Mouse (Mus musculus) CH12.LX (cell line): Measurements from ENCODE around the gene Birc2. TPM values are rescaled to one million over a fixed set of nuclear protein-coding genes. Genes with fewer than 3 reads are reported as not detected.

Experiments
- DNase-seq: peaks from one replicate; pipeline ENCODE4 v3.0.0-alpha.2; 2013; ENCODE audit errors: extremely low read depth
- H3K27ac ChIP-seq: 2 replicates; pipeline ENCODE4 v1.5.1; 2012; ENCODE audit warnings: low read depth, mild to moderate bottlenecking, control low read depth, moderate library complexity; ENCODE audit not compliant: insufficient read depth
- H3K27me3 ChIP-seq: replicated peaks from 2 replicates; pipeline ENCODE3; 2012; ENCODE audit warnings: inconsistent platforms
- H3K36me3 ChIP-seq, 2 experiments: replicated peaks in 1 of 2; 2 replicates each; pipeline versions ENCODE3 to v1.6.1; 2012; ENCODE audit warnings: inconsistent platforms in 1 of 2, low read length in 1 of 2, mild to moderate bottlenecking in 1 of 2, mixed read lengths in 1 of 2, moderate library complexity in 1 of 2; ENCODE audit not compliant: control insufficient read depth in 1 of 2, insufficient read depth in 1 of 2
- H3K4me1 ChIP-seq, 2 experiments: 2 replicates each; pipeline ENCODE4 v1.6.1; 2012; ENCODE audit warnings: inconsistent platforms in 1 of 2, moderate library complexity in 1 of 2; ENCODE audit not compliant: insufficient read depth in 2 of 2, control insufficient read depth in 1 of 2
- H3K4me2 ChIP-seq: 2 replicates; pipeline ENCODE4 v1.6.1; 2012; ENCODE audit warnings: low read depth, mild to moderate bottlenecking, control low read depth; ENCODE audit not compliant: poor library complexity, insufficient read depth, severe bottlenecking
- H3K4me3 ChIP-seq, 3 experiments: fragments of 150-350 bp in 1 of 3; sonication (generic) in 1 of 3; replicated peaks in 1 of 3; 2 replicates each; pipeline versions ENCODE3 to v1.5.1; 2011 to 2012; ENCODE audit warnings: low read depth in 2 of 3, low read length in 2 of 3, mild to moderate bottlenecking in 2 of 3, moderate library complexity in 2 of 3, control low read depth in 1 of 3, improper control_type of control experiment in 1 of 3, inconsistent platforms in 1 of 3, mixed read lengths in 1 of 3; ENCODE audit not compliant: poor library complexity in 1 of 3
- H3K79me2 ChIP-seq: replicated peaks from 2 replicates; pipeline ENCODE4 v1.6.1; 2012; ENCODE audit warnings: mild to moderate bottlenecking, moderate library complexity; ENCODE audit not compliant: control insufficient read depth, poor library complexity, insufficient read depth, severe bottlenecking; ENCODE audit errors: extremely low read depth
- H3K9ac ChIP-seq: 2 replicates; pipeline ENCODE4 v1.6.1; 2012; ENCODE audit warnings: low read depth, mild to moderate bottlenecking, control low read depth, moderate library complexity; ENCODE audit not compliant: insufficient read depth
- H3K9me3 ChIP-seq: replicated peaks from 2 replicates; pipeline ENCODE3; 2012; ENCODE audit warnings: low read length, inconsistent platforms, mixed read lengths
- BHLHE40 ChIP-seq: IDR thresholded peaks from 2 replicates; pipeline ENCODE4 v1.6.1; 2011; ENCODE audit warnings: mild to moderate bottlenecking, low read depth, low read length, improper control_type of control experiment
- CHD2 ChIP-seq: IDR thresholded peaks from 2 replicates; pipeline ENCODE4 v1.6.1; 2011; ENCODE audit warnings: low read length, improper control_type of control experiment
- CTCF ChIP-seq, 2 experiments: IDR thresholded peaks in 1 of 2; conservative IDR thresholded peaks in 1 of 2; 2 replicates each; pipeline ENCODE4 v1.5.1; 2011 to 2012; ENCODE audit warnings: low read depth in 2 of 2, low read length in 2 of 2, improper control_type of control experiment in 1 of 2, inconsistent platforms in 1 of 2, mild to moderate bottlenecking in 1 of 2, moderate library complexity in 1 of 2
- ELF1 ChIP-seq: IDR thresholded peaks from 2 replicates; pipeline ENCODE4 v1.6.1; 2014; ENCODE audit warnings: low read depth, mild to moderate bottlenecking, inconsistent platforms, low read length, improper control_type of control experiment
- ETS1 ChIP-seq: conservative IDR thresholded peaks from 2 replicates; pipeline ENCODE4 v1.6.1; 2012; ENCODE audit warnings: low read depth, mild to moderate bottlenecking, inconsistent platforms, low read length, improper control_type of control experiment, moderate library complexity
- IRF4 ChIP-seq: IDR thresholded peaks from 2 replicates; pipeline ENCODE4 v1.6.1; 2014; ENCODE audit warnings: low read depth, mild to moderate bottlenecking, inconsistent platforms, low read length, improper control_type of control experiment
- JUND ChIP-seq: conservative IDR thresholded peaks from 2 replicates; pipeline ENCODE4 v1.6.1; 2011; ENCODE audit warnings: low read depth, low read length, improper control_type of control experiment
- MXI1 ChIP-seq: IDR thresholded peaks from 2 replicates; pipeline ENCODE4 v1.6.1; 2011; ENCODE audit warnings: mild to moderate bottlenecking, low read depth, low read length, improper control_type of control experiment
- MYC ChIP-seq: IDR thresholded peaks from 2 replicates; pipeline ENCODE4 v1.6.1; 2011; ENCODE audit warnings: low read depth, mild to moderate bottlenecking, improper control_type of control experiment, low read length
- NRF1 ChIP-seq: IDR thresholded peaks from 2 replicates; pipeline ENCODE4 v1.6.1; 2014; ENCODE audit warnings: low read depth, mild to moderate bottlenecking, inconsistent platforms, low read length, improper control_type of control experiment, moderate library complexity
- RAD21 ChIP-seq: IDR thresholded peaks from 2 replicates; pipeline ENCODE4 v1.6.1; 2011; ENCODE audit warnings: low read depth, mild to moderate bottlenecking, low read length, improper control_type of control experiment, moderate library complexity
- SIN3A ChIP-seq: IDR thresholded peaks from 2 replicates; pipeline ENCODE4 v1.6.1; 2012; ENCODE audit warnings: low read length, improper control_type of control experiment, inconsistent platforms
- SMC3 ChIP-seq: IDR thresholded peaks from 2 replicates; pipeline ENCODE4 v1.6.1; 2011; ENCODE audit warnings: low read depth, low read length, improper control_type of control experiment
- TBP ChIP-seq: conservative IDR thresholded peaks from 2 replicates; pipeline ENCODE4 v1.6.1; 2011; ENCODE audit warnings: low read depth, low read length, improper control_type of control experiment
- TCF12 ChIP-seq: IDR thresholded peaks from 2 replicates; pipeline ENCODE4 v1.6.1; 2014; ENCODE audit warnings: low read depth, mild to moderate bottlenecking, inconsistent platforms, low read length, improper control_type of control experiment
- UBTF ChIP-seq: IDR thresholded peaks from 2 replicates; pipeline ENCODE4 v1.6.1; 2012; ENCODE audit warnings: low read depth, mild to moderate bottlenecking, inconsistent platforms, low read length, improper control_type of control experiment, moderate library complexity
- USF1 ChIP-seq: IDR thresholded peaks from 2 replicates; pipeline ENCODE4 v1.6.1; 2014; ENCODE audit warnings: low read depth, mild to moderate bottlenecking, inconsistent platforms, low read length, improper control_type of control experiment
- dilution Hi-C: fragments of 300-500 bp; cut with MboI; formaldehyde crosslinking; loops from 2 replicates; pipeline ENCODE4 v1.14.3; 2020; ENCODE audit warnings: low sequenced_read_pairs; ENCODE audit not compliant: extremely low pct_unique_long_range_greater_than_20kb, extremely low pct_ligation_motif_present
- in situ Hi-C: fragments of 300-500 bp; cut with MboI; formaldehyde crosslinking; loops from 3 replicates; pipeline ENCODE4 v1.14.3; 2019; ENCODE audit warnings: low sequenced_read_pairs, low pct_ligation_motif_present, low pct_unique_long_range_greater_than_20kb, mixed read lengths
- polyA plus RNA-seq: library from polyadenylated mRNA; unstranded; fragments of >175 nt; gene quantifications from 2 replicates; pipeline ENCODE4 v1.2.1, GENCODE M21; 2012; ENCODE audit warnings: low read depth; ENCODE audit not compliant: insufficient read length
- total RNA-seq, 2 experiments: library from RNA; depleted of rRNA; stranded (reverse); fragments of 300-350 nt in 1 of 2; fragments of >200 nt in 1 of 2; gene quantifications; 2 replicates each; pipeline ENCODE4 v1.2.3; 2012 to 2014

Gene Birc2
- total and polyA plus RNA-seq, 3 experiments = 43.4 to 134 (median 94.7) TPM

DNA sequence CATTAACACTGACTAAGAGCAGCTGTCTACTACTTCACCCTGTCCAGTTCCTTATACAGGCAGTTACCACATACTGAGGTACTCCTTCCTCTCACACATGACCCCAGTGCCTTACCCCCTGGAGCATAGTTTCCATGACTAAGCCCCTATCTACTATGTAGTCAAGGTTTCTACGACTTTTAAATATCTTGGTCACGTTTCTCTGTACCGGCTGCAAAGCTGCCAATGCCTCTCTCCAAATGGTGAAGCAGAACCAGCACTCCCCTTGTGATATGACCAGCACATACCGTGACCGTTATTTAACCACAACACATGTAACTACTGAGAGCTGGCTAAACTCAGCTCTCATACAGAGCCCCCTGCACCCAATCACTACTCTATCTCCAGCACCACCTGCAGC, 11.9 kb downstream of the Birc2 start:
- dilution Hi-C loops = no loop called here
- H3K27me3 ChIP-seq = no peaks in the 10 kb centered on the region
- TF ChIP-seq JUND (no peak), BHLHE40 (peak; percentile 96), CHD2 (no peak), IRF4 (no peak), ETS1 (peak; percentile 85), TBP (no peak), MXI1 (peak; percentile 46; the same call in 1 of the 2 replicates), USF1 (no peak), MYC (peak; percentile 14; the same call in 1 of the 2 replicates), ELF1 (no peak), UBTF (0 out of 2 replicates have a peak, but pooled peaks have one; percentile 36), SIN3A (0 out of 2 replicates have a peak, but pooled peaks have one; percentile 23)
- TF ChIP-seq, all 38 proteins: peak for 6
- H3K4me3 ChIP-seq = peak overlapping the region in 2 of 3 experiments; percentile 15 to 35
- H3K4me2 ChIP-seq = peak overlapping the region; percentile 81
- peak overlapping the region; percentile 45; the same call in 1 of the 2 replicates for H3K9ac ChIP-seq
- peak; percentile 75 for DNase-seq
- in situ Hi-C loops = loop anchor here (10.0 kb wide), 1 partner anchor 70 kb away; no protein-coding TSS in a partner anchor
- peaks cover 40 to 64% of the 10 kb centered on the region in 2 experiments for H3K36me3 ChIP-seq
- peaks cover 82% of the 10 kb centered on the region for H3K79me2 ChIP-seq
- H3K9me3 ChIP-seq = no peaks in the 10 kb centered on the region
- H3K4me1 ChIP-seq = peaks cover 19 to 59% of the 10 kb centered on the region in 2 experiments
- H3K27ac ChIP-seq = peak overlapping the region; percentile 63; the same call in 1 of the 2 replicates

DNA sequence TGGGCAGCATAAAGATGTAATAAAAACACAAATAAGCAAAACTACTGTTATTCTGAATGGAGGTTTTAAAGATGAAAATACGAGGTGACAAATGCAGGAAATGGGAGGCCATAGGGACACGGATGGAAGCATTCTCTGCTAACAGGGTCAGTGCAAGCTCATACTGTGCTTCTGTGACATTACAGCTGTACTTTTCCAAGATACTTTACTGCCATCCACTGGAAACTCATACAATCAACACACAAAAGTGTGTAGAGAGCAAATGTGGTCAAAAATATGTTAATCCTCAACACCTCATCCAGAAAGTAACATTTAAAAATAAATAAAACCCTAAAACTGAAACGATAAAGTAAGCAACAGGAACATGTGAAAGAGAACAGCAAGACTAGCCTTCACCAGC, 14.1 kb downstream of the Birc2 start:
- Histone ChIP-seq H3K9ac (no peak overlapping the region), H3K79me2 (peaks cover 65% of the 10 kb centered on the region), H3K36me3 (peaks cover 57 to 82% of the 10 kb centered on the region in 2 experiments), H3K27ac (peak overlapping the region; percentile 7; the same call in 1 of the 2 replicates), H3K4me1 (peaks cover 19 to 50% of the 10 kb centered on the region in 2 experiments), H3K27me3 (no peaks in the 10 kb centered on the region), H3K4me3 (no peak overlapping the region), H3K9me3 (no peaks in the 10 kb centered on the region), H3K4me2 (peak overlapping the region; percentile 50)
- in situ Hi-C loops (loop anchor here (10.0 kb wide), 1 partner anchor 72 kb away; no protein-coding TSS in a partner anchor), dilution Hi-C loops (no loop called here)
- no peak for DNase-seq
- TF ChIP-seq NRF1 (no peak), SMC3 (peak; percentile 41), RAD21 (peak; percentile 37), TCF12 (no peak), CTCF (conservative IDR thresholded peaks at IDR 0.05 in 1 of 2, IDR thresholded peaks at IDR 0.05 in 1 of 2; ENCODE audit: low read depth in 2 of 2, low read length in 2 of 2) (peak in 1 of 2 experiments; percentile 40; a peak in 2 of 4 replicates)
